Mouse (Mus musculus): ENCODE results near the gene Tmem236.
"Not testable (repeated sequence)": the region's sequence is repeated elsewhere in the genome, so short reads cannot be mapped to it uniquely, and the experiment has no call there.

Tmem236 gene

DNA sequence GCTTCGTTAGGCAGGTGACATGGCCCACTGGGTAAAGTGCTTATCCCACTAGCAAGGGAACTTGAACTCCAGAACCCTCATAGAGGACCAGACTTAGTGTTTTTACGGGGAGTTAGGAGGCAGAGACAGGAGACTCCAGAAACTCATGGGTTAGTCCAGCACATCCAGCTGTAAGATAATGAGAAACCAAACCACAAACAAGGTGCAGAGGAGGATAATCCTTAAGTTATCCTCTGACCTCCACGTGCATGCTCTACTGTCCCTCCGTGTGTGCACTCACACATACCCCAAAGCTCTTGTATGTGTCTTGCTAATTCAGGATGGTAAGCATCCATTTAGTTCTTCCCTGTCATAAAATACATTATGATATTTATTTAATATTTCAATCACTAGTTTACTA is 17.3 kb downstream of the Tmem236 start:
- DNase-seq (ENCODE audit: low spot score in 2 of 2), result no peak

DNA sequence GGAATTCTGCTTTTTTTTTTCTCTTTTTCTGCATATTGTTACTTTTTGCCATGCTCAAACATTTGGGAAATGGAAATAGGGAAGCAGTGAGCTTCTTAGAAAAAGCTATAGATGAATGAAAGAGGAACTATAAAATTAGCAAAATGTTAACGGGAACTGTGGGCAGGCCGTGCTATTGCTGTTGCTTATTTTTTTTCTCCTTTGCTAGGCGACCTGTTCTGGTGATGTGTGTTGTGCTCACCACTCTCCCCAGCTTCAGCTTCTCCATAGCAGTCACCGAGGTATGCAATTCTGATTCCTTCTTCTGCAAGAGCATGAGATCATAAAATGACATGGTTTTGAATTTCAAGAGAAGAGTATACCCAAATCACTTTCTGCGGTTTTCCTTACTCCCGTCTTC is 17.7 kb downstream of the Tmem236 start:
- no peak for DNase-seq (ENCODE audit: low spot score in 2 of 2)

DNA sequence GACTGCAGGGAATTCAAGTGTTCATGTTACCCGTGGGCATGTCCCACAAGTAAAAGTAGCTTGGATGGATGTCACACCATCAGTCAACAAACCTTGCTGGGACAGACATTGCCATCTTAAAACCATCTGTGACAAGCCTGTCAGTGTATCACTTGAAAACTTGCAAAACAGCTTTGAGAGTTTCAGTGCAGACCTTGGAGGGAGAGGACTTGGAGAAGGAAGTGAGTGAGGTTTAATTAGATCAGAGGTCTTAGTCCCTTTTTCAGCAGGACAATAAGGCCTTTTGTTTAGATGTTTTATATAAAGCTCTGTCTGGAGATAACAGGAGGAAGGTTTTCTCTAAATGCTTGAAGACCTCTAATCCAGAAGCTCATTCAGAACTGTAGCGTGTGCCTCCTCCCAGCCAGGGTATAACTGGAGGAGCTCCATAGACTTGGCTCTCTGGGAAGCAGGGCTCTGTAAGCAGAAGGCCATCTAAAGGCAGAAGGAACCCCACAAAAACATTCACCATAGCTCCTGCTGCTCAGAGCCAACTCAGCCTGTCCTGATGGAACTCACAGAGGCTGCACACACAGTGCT is 24.1 kb downstream of the Tmem236 start:
- not testable (repeated sequence) for DNase-seq (ENCODE audit: low spot score in 2 of 2)

DNA sequence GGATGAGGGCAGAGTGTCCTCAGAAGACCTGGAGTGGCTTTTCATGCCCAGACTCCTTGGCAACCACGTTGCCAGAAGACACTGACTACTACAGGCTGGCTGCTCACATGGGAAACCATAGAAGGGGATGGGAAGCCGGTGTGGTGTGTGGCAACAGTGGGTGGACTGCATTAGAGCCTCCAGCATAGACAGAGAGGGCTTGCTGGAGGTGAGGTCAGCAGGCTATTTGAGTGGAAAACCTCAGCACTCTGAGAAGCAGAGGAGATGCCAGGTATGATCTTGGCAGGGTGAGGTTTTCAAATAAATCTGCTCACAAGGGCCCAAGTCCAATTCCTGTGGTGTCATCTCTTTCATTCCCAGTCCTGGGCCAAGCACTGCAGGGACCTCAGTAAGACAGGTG is 25.3 kb downstream of the Tmem236 start:
- DNase-seq (ENCODE audit: low spot score in 2 of 2), result peak; percentile 21 to 48

DNA sequence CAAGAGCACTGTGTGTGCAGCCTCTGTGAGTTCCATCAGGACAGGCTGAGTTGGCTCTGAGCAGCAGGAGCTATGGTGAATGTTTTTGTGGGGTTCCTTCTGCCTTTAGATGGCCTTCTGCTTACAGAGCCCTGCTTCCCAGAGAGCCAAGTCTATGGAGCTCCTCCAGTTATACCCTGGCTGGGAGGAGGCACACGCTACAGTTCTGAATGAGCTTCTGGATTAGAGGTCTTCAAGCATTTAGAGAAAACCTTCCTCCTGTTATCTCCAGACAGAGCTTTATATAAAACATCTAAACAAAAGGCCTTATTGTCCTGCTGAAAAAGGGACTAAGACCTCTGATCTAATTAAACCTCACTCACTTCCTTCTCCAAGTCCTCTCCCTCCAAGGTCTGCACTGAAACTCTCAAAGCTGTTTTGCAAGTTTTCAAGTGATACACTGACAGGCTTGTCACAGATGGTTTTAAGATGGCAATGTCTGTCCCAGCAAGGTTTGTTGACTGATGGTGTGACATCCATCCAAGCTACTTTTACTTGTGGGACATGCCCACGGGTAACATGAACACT is 26.6 kb downstream of the Tmem236 start:
- DNase-seq (ENCODE audit: low spot score in 2 of 2), result not testable (repeated sequence)

DNA sequence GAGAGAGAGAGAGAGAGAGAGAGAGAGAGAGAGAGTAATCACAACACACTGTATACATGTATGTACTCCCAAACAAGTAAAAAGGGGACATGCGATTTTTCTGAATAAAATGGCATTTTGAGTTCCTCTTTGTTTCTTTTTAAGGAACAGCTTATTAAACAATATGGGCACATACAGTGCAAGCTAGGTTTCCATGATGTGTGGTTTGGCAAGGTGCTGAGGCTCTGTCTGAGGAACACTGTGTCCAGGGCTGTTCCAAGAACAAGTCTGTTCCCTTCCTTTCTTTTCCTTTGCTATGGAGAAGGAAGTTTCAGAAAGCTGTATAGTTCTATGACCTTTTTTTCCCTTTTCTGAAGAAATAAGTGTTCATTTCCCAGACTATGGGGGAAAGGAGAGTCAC is 30.0 kb downstream of the Tmem236 start:
- DNase-seq (ENCODE audit: low spot score in 2 of 2), result no peak

DNA sequence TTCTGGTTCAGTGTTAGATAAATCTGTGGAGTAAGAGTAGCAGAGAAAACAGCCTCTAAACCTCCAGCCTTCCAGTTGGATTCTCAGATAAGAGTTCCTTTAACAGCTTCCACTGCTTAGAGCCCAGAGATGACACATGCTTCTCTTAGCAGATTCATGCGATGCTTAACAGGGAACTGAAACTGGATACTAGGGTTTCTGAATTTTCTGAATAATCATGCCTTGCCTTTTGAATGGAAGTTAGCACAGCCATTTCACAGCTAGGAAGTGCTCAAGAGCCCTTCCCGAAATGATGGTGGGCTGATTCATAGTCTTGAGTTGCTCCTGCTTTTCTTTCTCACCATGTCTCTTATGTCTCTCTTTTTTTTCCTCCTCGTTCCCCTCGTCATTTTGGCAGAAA is 32.5 kb downstream of the Tmem236 start:
- DNase-seq (ENCODE audit: low spot score in 2 of 2), result no peak

DNA sequence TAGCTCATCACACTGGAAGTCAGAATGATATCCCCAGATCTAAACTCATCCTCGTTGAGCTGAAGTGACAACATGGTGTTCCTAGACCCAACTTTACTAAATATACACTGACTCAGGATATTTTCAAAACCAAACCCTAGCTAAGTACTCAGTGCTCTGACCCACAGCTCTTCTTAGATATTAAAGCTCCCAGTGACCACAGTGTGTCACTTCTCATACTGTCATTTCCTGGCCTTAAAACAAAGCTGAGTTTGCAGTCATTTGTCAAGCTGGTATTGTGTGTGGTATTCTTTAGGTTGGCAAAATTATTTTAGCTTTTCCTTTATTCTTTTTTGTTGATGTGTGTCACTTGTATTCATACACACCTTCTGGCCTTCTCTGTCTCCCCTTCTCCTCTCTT is 36.4 kb downstream of the Tmem236 start:
- no peak for DNase-seq (ENCODE audit: low spot score in 2 of 2)

DNA sequence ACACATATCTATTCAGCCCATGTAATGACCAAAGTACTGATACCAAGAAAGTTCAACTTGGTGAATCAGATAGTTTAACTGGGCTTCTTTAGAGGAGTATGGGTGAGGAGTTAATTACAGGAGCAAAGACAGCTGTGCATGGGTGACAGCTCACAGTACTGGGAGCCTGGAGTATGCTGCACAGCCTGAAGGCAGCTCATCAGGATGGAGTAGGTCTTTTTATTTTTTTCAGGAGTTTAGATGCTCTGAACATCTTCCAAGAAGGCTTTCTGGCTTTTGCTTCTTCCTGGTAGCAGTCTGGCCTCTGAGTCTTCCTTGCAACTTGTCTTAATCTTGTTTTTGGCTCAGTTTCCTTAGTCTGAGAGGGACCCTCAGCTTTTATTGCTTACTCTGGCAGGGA is 37.3 kb downstream of the Tmem236 start:
- no peak for DNase-seq (ENCODE audit: low spot score in 2 of 2)

DNA sequence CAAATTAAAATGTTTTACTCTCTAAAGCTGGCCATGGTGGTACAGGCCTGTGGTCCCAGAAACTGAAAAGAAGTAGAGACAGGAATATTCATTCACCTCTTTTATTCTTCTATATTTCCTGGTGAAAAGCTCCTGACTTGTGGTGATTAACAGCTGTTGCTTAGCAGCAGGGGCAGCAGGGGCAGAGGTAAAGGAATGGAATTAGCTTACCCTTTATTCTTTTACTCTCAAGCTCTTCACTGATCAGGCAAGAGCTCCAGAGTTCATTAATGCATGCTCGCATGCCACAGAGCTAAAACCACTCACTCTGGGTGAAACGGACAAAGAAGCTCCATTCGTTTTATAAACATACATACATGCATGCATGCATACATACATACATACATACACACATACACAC is 40.4 kb downstream of the Tmem236 start:
- no peak for DNase-seq (ENCODE audit: low spot score in 2 of 2)

DNA sequence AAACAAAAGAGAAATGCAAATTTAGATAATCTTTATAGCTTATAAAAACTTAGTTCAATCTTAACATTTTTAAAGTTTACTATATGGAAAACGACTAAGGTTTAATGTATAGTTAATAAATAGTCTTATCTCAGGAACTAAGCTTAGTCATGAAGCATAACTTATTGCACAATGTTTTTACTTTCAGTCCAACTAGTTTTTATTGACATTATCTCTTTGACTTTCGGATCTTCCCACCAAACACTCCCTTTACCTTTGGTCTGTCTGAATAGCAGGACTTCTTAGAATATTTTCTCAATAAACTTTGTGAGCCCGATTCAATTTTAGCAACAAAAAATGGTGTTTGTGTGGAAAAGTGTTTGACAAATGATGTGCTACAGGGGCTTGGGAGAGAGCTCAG is 42.3 kb downstream of the Tmem236 start:
- DNase-seq (ENCODE audit: low spot score in 2 of 2), result no peak

DNA sequence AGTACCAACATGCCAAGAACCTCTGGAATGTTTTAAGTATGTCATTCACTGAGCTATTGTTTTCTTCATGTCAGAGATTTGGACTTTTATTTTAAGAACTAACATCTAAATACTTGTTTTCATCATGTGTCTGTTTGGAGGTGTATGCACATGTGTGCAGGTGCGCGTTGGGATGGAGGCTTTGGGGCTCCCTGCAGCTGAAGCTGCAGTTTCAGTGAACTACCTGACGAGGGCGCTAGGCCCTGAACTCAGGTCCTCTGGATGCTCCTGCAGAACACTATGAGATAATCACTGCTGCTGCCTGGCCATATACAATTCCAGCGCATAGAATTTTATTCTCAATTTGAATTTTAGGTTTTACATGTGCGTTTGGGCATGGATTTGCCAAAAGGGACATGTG is 43.8 kb downstream of the Tmem236 start:
- DNase-seq (ENCODE audit: low spot score in 2 of 2), result no peak

DNA sequence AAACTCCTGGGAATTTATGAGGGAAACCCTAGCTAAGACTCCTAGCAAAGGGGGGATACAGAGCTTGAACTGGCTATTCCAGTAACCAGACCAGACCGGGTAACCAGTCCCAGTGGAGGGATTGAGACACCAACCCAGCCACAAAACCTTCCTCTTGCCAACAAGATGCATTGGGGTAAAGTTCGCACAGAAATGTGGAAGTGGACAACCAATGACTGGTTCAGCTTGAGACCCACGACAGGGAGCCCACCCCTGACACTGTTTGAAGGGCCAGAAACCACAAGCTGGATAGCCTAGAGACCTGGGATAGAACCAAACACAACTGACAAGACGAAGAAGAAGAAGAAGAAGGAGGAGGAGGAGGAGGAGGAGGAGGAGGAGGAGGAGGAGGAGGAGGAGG is 50.1 kb downstream of the Tmem236 start:
- no peak for DNase-seq (ENCODE audit: low spot score in 2 of 2)

DNA sequence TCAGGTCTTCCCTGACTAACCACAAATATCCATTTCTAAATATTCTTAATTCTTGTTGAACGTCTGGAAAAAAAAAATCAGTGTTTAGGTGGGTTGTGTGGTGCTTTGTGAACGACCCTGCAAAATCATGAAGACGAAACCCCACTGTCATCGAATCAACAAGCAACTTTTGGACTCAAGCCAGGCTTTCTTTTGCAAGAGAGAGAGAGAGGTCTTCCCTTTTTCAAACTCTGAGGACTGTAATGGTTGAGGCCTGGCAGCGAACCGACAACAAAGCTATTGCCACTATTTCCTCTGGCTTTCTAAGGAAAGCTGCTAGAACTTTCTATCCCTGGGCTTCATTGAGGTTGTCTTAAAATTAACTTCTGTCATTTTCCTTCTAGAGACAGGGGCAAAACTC is 54.2 kb downstream of the Tmem236 start:
- DNase-seq (ENCODE audit: low spot score in 2 of 2), result no peak

DNA sequence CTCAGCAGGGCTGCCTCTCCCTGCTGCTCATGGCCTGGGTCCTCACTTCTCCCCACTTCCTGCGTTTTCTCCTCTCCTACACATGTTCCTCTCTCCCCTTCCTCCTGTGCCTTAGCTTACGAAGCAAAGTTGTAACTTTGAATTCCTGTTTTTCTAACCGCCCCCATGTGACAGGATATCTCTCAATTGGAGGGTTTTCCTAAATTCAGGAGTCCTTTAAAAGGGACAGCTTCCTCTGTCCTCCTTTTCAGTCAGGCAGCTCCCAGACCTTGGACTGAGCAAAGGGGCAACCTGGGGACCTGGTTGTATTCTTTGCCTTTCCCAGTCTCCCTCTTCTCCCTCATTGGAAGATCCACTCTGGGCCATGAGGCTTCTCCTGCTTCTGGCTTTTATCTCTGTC is 54.8 kb downstream of the Tmem236 start, which contains the start of gene Mrc1:
Gene Mrc1 (plus strand): TSS at position 244 of the 400 bp plus-strand sequence.
- DNase-seq (ENCODE audit: low spot score in 2 of 2), result no peak

DNA sequence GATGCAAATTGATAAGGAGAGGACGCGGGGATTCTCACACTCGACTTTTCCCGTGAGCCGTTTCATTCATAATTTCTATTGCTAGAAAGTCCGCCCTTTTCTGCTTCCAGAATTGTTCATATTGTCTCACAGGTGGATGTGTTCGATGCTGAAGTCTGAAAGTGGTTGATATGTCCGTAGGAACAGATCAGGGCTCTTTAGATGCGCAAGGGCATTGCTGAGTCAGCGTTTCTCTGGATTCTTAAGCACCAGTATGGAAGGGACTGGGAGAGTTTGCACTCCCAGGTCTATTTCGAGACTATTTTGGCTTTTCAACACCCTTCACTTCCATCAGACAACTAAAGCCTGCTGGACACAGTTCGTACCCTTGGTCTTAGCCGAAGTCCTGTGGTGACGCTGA is 55.7 kb downstream of the Tmem236 start:
- no peak for DNase-seq (ENCODE audit: low spot score in 2 of 2)

DNA sequence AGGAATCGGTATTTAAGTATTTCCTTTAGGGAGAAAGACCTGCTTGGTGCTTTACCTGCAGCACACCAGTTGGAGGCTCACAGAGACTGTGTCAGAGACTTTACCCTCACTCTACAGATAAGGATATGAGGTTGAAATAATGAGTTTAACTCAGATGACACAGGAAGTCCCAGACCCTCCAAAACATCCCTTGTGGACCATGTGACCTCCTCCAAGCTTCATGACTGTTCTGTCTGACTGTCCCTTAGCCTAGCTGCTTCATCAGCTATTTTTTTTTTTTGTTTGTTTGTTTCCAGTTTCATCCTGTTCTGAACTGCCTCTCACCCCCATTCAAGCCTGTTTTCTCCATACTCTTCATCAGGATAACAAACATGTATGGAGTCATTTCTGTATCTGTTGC is 58.6 kb downstream of the Tmem236 start:
- DNase-seq (ENCODE audit: low spot score in 2 of 2), result no peak

DNA sequence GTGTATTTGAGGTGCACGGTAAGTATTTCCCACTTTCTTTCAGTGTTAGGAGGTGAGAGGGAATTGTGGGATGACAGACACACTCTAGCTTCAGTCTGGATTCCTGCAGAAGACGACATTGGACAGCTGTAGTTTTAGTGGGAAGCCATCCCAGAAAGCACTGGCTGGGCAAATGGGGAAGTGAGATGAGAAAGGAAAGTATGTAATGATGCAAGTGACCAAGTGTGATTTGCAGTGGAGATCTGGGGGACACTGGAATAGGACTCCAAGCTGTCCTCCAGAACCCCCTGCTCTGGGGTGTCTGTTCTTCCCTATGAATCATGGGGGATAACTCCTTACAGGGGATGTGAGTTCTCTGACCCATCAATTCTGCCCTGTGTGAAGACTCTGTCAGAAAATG is 59.7 kb downstream of the Tmem236 start:
- DNase-seq (ENCODE audit: low spot score in 2 of 2), result no peak

DNA sequence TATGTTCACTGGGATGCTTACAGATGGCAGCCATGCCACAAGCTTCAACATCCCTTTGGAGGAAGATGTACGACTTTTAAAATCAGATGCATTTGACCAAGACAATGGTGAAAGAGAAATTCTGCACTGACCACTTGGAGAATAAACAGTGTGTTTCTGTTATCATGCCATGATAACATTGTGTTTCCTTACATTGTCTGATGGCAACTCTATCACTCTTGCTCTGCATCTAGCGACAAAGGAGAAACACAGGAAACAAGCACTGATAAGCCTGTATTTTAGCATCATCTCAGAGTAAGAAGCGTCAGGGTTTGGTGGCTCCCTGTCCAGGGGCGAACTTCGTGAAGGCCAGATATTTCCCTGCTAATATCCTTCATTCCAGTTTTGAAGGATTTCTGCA is 61.0 kb downstream of the Tmem236 start:
- DNase-seq (ENCODE audit: low spot score in 2 of 2), result no peak

DNA sequence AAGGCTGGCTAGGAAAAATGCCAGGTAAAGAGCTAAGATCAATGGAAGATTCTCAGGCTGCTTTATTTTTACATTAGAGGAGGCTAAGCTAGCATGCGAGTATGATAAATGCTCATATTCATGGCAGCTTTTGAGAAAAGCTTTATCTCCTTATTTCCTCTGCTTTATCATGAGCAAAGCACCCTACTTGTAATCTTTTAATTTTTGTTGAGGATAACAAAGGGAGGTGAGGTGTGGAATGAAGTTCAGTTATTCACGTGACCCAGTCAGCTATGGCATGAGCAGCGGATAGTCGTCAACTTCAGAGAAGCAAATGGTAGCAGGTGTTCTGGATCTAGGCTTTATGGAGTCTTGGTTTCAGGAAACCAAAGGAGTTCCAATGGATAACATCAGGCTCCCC is 62.6 kb downstream of the Tmem236 start:
- no peak for DNase-seq (ENCODE audit: low spot score in 2 of 2)

DNA sequence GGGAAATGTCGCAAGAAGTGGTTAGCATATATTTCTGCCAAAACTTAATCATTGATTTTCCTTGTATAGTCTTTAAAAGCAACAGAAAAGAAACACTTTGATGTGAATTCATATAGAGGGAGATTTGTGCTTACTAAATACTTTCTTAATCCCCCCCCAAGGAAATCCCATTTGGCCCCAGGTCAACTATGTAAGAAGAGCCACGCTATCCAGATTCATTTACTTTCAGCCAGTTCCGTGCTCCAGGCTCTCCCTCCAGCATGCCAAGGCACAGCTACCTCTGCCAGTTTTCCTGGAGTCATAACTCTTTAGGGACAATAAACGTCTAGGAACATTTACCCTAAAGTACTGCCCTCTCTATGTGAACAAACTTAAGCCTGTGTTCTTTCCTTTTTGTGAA is 63.4 kb downstream of the Tmem236 start:
- no peak for DNase-seq (ENCODE audit: low spot score in 2 of 2)

DNA sequence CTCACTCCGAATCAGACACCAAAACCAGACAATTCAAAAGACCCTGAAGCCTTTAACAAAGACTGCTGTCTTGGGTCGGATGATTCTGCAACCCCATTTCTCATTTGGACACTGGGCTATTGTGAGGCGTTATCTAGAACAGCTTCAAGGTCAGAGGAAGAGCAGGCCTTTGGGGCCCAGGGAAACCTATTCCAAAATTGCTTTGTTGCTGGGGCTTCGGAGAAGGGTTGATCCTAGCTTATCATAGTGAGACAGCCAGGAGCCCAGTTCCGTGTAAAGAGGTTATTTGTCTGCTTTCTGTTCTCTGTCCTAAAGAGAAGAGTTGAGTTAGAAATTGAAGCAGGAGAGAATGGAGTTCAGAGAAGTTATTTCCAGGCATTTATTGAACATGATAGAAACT is 64.8 kb downstream of the Tmem236 start:
- no peak for DNase-seq (ENCODE audit: low spot score in 2 of 2)

DNA sequence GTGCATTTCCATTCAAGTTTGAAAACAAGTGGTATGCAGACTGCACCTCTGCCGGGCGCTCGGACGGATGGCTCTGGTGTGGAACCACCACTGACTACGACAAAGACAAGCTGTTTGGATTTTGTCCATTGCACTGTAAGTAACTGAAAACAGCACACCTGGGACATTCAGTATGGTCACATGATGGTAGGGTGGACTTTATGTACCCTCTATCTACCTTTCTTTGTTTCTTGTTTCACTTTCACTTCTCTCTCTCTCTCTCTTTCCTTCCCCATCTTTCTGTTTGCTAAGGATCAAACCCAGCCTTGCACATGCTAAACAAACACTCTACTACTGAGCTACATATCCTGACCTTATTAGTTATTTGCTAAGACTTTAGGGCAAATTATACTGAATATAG is 69.8 kb downstream of the Tmem236 start:
- DNase-seq (ENCODE audit: low spot score in 2 of 2), result no peak

DNA sequence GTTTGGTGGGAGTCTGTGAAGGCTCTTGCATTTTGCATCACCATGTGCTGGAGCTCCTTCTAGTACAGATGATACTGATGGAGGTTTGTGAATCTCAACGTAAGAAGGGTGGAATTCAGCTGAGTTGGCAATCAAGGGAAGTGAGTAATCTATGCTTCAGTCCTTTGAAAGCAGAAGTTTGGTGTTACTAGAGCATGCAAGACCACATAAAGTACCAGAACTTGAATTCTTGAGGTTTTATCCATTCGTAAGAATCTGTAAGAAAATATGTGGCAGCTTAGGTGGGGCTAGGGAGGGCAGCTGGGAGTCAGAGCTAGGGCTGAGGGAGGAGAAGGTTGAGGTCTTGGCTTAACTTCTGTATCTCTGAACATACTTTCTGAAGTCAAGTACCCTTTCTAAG is 70.3 kb downstream of the Tmem236 start:
- DNase-seq (ENCODE audit: low spot score in 2 of 2), result no peak
